Mouse (Mus musculus) left cerebral cortex, postnatal 14 days (tissue): ENCODE results near the gene Zbtb16. TPM values are rescaled to one million over a fixed set of nuclear protein-coding genes. Genes with fewer than 3 reads are reported as not detected.
A peak's percentile ranks its signal among the peaks of the same experiment; 100 is the strongest.

ENCODE experiments used
- DNase-seq, 2 experiments: peaks; one replicate each; pipeline ENCODE4 v3.0.0; 2021 to 2022; ENCODE audit warnings: low spot score in 2 of 2, mixed read lengths in 1 of 2
- intact Hi-C: fragments of 180-260 bp; cut with DNase I; formaldehyde crosslinking; loops from one replicate; pipeline ENCODE4 v1.15.1; 2025
- total RNA-seq, 2 experiments: library from RNA; stranded (reverse); gene quantifications; 2 replicates each; pipeline ENCODE4 v1.2.3; 2021

Zbtb16 gene
- total RNA-seq, 2 experiments from 2014 or later = 56.2 to 65.7 TPM

- peak; percentile 92 to 96 for DNase-seq
- intact Hi-C loops = loop anchor here (2.0 to 5.0 kb wide), 5 partner anchors 15 to 99 kb away; partner anchors contain the start of gene Zbtb16
Observed at GRCm38 (mm10) chr9:48737210-48737850, 98.7 kb downstream of the Zbtb16 start.

- DNase-seq = peak; percentile 76 to 92
- intact Hi-C loops = loop anchor here (1.0 to 5.0 kb wide), 6 partner anchors 14 to 100 kb away; partner anchors contain the start of gene Zbtb16
Observed at GRCm38 (mm10) chr9:48736361-48737209, 99.4 kb downstream of the Zbtb16 start.

GRCm38 (mm10) chr9:48735466-48736312, 100.3 kb downstream of the Zbtb16 start:
- no peak for DNase-seq
- intact Hi-C loops = loop anchor here (1.0 to 5.0 kb wide), 6 partner anchors 13 to 101 kb away; partner anchors contain the start of gene Zbtb16

- intact Hi-C loops = loop anchor here (5.0 kb wide), 2 partner anchors 42 to 88 kb away; no protein-coding TSS in a partner anchor
- no peak for DNase-seq
Observed at GRCm38 (mm10) chr9:48734725-48735465, 101.1 kb downstream of the Zbtb16 start.

- intact Hi-C loops = no loop called here
- DNase-seq = peak; percentile 77 to 91
Observed at GRCm38 (mm10) chr9:48733817-48734544, 102.0 kb downstream of the Zbtb16 start.

GRCm38 (mm10) chr9:48733083-48733482, 102.9 kb downstream of the Zbtb16 start:
- DNase-seq = no peak
- intact Hi-C loops = no loop called here

GRCm38 (mm10) chr9:48731651-48732536, 104.1 kb downstream of the Zbtb16 start:
- DNase-seq = no peak
- intact Hi-C loops = no loop called here

- DNase-seq = no peak
- intact Hi-C loops = no loop called here
Observed at GRCm38 (mm10) chr9:48730446-48730979, 105.5 kb downstream of the Zbtb16 start.

GRCm38 (mm10) chr9:48729471-48729870, 106.6 kb downstream of the Zbtb16 start:
- DNase-seq = no peak
- intact Hi-C loops = no loop called here

GRCm38 (mm10) chr9:48728731-48729123, 107.3 kb downstream of the Zbtb16 start:
- DNase-seq = no peak
- intact Hi-C loops = no loop called here

GRCm38 (mm10) chr9:48728083-48728730, 107.8 kb downstream of the Zbtb16 start:
- no peak for DNase-seq
- intact Hi-C loops = no loop called here

- intact Hi-C loops = no loop called here
- DNase-seq = no peak
Observed at GRCm38 (mm10) chr9:48726341-48726740, 109.7 kb downstream of the Zbtb16 start.

GRCm38 (mm10) chr9:48725918-48726317, 110.1 kb downstream of the Zbtb16 start:
- intact Hi-C loops = no loop called here
- no peak for DNase-seq

GRCm38 (mm10) chr9:48725161-48725560, 110.9 kb downstream of the Zbtb16 start:
- intact Hi-C loops = no loop called here
- DNase-seq = no peak

GRCm38 (mm10) chr9:48724733-48725132, 111.3 kb downstream of the Zbtb16 start:
- intact Hi-C loops = loop anchor here (5.0 kb wide), 1 partner anchor 57 kb away; no protein-coding TSS in a partner anchor
- DNase-seq = no peak

GRCm38 (mm10) chr9:48723511-48724304, 112.3 kb downstream of the Zbtb16 start:
- peak; percentile 82 to 96 for DNase-seq
- intact Hi-C loops = loop anchor here (2.0 to 5.0 kb wide), 2 partner anchors 13 to 56 kb away; no protein-coding TSS in a partner anchor
